Mouse (Mus musculus) mouse trophoblast stem cell (cell line): Measurements from ENCODE around the gene Dtd1.

Experiments
- in situ Hi-C, 2 experiments: fragments of 300-500 bp; cut with MseI, MboI; formaldehyde crosslinking; loops; 2 replicates in 1 of 2; 3 replicates in 1 of 2; pipeline ENCODE4 v1.15.1; 2025

The Dtd1 gene

GRCm38 (mm10) chr2:144715211-144715768, 115.6 kb downstream of the Dtd1 start:
- in situ Hi-C loops: no loop called here

DNA sequence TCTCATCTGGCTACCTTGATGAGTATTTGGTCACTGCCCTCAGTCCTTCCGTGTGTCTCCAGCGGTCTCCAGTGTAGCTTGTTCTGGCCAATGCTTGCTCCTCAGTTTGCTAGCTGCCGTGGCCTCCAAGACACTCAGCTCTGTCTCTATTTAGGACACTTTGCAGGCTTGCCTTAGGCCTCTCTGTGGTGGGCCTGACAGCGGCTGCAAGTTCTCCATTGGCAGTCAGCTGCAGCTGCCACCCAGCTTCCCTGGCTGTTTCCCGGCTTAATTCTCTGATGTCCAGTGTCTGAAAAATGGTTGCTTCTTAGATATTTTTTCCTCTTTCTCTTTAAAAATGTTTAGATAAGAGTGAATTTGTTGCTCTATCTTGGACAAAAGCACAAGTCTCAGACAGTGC, 116.6 kb downstream of the Dtd1 start:
- in situ Hi-C loops: no loop called here

DNA sequence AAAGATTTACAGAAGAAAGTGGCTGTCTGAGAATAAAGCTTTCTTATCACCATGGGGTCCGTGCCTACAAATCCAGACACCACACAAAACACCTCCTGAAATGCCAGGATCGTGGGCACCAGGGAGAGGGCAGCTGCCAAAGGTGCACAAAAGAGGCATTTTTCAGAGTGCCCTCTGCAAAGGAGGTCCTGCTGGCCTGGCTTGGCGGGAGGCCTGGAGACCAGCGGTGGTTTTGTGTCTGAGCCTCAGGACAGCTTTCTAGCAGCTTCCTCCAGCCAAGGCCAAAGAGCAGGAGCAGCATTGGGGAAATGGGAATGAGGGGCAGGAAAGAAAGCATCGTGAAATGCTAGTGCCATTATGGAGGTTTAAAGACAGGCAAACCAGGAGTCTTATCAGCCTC, 118.6 kb downstream of the Dtd1 start:
- in situ Hi-C loops: no loop called here

GRCm38 (mm10) chr2:144719294-144719693, 119.6 kb downstream of the Dtd1 start:
- in situ Hi-C loops: no loop called here

GRCm38 (mm10) chr2:144719718-144720117, 120.0 kb downstream of the Dtd1 start:
- in situ Hi-C loops: no loop called here

DNA sequence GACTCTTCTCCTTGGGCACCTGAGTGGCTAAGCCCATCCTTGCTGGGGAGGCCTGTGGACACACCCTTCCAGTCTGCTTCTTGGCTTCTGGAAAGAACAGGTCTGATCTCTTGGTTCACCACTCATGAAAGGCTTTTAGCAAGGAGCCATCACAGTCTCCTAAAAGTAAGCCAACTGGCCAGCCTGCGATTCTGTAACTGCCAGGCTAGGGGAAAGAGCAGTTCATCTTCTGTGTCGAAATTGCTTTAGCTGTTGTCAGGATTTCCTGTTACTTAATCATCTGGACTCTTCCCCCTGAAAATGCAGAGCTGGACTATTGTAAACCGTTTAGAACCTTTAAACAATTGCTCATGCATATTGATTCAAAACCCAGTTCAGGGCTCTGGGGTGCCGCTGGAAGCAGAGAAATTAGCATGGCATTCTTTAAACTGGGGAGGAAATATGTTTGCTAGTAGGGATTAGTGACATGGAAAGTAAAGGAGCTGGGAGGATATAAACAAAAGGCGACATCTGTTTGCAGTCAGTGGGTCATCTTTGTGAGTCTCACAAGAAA, 120.8 kb downstream of the Dtd1 start:
- in situ Hi-C loops: no loop called here

GRCm38 (mm10) chr2:144724679-144725078, 125.0 kb downstream of the Dtd1 start:
- in situ Hi-C loops: no loop called here

GRCm38 (mm10) chr2:144727136-144727535, 127.4 kb downstream of the Dtd1 start:
- in situ Hi-C loops: no loop called here

- in situ Hi-C loops: no loop called here
These were observed 130.1 kb downstream of the Dtd1 start for GRCm38 (mm10) chr2:144729776-144730175.

GRCm38 (mm10) chr2:144738161-144738560, 138.5 kb downstream of the Dtd1 start:
- in situ Hi-C loops: no loop called here

DNA sequence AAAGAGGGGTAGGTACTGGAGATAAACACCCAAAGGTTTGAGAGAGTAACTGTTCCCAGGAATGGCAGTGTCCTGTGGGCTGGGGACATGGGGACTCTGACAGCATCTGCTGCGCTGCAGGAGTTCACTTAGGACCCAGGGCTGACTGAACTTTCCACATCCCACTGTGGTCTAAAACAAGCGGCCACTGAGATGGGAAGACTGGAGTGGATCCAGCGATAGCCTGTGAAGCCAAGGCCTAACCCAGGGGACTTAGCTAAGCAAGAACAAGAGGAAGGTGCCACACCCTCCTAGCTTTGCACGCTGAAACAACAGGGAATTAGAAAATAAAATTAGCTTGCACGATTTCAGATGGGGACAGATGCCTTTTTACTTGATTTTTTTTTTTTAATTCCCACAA, 138.9 kb downstream of the Dtd1 start:
- in situ Hi-C loops: no loop called here

GRCm38 (mm10) chr2:144740577-144740997, 140.9 kb downstream of the Dtd1 start:
- in situ Hi-C loops: no loop called here

DNA sequence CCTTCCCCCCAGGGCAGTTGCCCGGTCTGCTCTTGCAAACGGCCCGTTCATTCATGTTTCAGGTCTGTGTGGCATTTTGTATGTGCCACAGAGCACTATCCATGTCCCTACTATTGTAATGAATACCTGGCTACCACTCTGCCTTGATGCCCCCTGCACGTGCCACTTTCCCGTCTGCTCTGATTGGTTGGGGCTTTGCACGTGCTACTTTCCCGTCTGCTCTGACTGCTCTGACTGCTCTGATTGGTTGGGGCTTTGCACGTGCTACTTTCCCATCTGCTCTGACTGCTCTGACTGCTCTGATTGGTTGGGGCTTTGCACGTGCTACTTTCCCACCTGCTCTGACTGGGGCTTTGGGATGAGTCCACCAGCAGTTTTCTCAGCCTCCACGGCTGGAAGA, 142.3 kb downstream of the Dtd1 start:
- in situ Hi-C loops: no loop called here

- in situ Hi-C loops: no loop called here
These were observed 143.6 kb downstream of the Dtd1 start for GRCm38 (mm10) chr2:144743316-144743715.

DNA sequence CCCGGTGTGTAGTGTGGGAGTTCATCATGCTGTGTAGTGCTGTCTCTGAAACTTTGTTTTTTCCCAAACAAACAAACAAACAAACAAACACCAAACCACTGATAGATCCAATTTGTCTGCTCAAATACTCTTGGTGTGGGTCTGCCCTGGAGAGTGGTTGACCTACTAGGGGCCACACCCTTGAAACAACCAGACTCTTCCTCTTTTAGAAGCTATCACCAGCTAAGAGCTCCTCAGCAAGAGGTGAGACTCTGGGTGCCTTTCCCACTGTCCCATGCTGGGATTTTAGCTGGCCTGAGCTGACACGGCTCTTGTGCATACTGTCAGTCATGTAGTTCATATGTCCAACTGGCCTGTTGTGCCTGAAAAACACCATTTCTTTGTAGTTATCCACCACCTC, 145.6 kb downstream of the Dtd1 start:
- in situ Hi-C loops: no loop called here

DNA sequence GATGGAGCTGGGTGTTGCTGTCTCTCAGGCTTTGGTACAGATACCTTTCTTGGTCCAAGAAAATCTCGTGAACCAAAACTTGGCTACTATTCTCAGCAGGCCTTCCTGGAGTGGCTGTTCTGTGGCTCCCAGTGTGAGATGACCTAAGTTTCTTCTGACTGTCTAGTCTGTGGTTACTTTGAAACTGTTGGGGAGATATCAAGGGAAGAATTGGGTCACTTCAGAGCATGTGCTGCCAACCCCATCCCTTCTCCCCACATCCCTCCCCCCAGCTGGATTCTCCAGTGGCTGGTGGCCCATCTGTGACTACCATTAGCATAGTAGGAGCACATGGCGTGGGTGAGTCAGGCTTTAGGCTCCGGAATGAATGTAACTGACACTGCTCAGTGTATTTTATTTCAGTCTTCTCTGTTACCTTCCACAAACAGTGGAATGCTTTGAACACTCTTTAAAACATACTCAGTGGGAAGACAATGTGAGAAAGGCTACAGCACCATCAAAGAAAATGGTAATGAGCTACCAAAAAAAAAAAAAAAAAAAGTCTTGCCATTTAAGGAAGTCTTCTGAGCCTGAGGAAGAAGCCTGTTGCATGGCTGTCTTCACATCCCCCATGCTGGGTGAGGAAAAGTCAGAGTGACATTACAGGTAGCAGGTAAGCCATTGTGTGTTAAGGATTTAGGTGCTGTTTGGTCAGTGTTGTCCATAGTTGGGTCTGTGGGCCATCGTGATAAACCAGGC, 146.5 kb downstream of the Dtd1 start:
- in situ Hi-C loops: no loop called here

GRCm38 (mm10) chr2:144753604-144754003, 153.9 kb downstream of the Dtd1 start:
- in situ Hi-C loops: no loop called here

- in situ Hi-C loops: no loop called here
These were observed 155.3 kb downstream of the Dtd1 start for GRCm38 (mm10) chr2:144755016-144755415.

DNA sequence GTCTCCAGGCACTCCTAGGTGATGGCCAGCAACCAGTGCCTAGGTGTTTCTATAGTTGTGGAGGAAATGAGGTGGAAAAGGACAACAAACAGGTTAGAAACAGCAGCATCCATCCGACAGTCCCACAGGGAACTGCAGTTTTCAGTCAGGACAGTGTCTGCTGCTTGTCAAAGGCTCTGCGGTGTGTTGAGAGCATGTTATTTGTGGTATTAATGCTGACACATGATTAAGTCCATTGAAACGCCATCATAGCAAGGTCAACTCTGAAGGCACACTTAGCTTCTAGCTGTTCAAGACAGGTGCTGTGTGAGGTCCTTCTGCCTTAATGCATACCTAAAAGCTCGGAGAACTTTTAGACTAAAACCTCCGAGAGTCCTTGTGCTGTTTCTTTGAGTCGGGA, 161.0 kb downstream of the Dtd1 start:
- in situ Hi-C loops: no loop called here

- in situ Hi-C loops: no loop called here
These were observed 164.0 kb downstream of the Dtd1 start for GRCm38 (mm10) chr2:144763706-144764105.

DNA sequence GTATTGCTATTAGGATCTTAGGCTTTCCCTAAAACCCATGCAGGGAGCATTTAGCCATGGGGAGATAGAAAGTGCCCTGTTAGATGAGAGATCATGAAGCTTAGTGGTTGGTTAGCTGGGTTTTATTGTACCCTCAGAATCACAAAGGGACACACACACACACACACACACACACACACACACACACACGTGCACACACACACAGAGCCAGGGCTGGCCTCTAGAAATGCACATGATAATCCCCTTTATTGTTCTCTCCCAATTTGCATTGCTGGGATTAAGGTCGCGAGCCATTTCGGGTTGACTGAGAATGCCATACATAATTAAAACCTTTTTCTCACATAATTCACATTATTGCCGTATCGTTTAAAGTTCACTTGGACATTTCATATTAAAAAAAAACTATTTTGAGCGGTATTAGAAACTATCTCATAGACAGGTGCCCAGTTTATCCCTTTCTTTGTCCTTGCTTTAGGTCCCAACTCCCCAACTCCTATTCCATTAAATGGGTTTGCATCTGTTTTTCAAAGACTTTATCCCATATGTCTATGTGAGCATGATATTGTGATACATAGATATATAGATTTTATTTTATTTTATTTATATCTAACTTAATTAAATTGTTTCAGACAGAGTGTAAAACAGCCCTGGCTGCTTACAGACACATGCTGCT, 164.6 kb downstream of the Dtd1 start:
- in situ Hi-C loops: no loop called here

DNA sequence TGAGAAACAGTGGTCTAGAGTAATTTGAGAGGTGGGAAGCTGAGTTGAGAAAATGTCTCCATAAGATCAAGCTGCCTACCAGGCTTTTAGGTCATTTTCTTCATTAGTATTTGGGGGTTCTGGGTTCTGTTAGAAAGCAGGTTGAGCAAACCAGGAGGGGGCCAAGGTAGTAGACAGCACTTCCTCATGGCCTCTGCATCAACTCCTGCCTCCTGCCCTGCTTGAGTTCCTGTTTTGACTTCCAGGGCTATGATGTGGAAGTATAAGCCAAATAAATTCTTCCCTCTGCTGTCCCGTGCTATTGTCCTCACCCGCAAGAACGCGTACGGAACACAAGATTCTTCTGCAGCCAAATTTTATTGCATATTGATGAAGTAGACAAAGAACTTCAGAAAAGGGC, 165.5 kb downstream of the Dtd1 start:
- in situ Hi-C loops: no loop called here
